Mouse (Mus musculus) ES-E14 (cell line): ENCODE measurements around the gene Tnfsf8.

Experiments
- CHD2 ChIP-seq: IDR thresholded peaks from 2 replicates; pipeline ENCODE4 v1.6.1; 2014; ENCODE audit warnings: mild to moderate bottlenecking, low read depth, low read length, inconsistent platforms
- MAFK ChIP-seq: IDR thresholded peaks from 2 replicates; pipeline ENCODE4 v1.6.1; 2014; ENCODE audit warnings: mild to moderate bottlenecking, low read depth, low read length, inconsistent platforms; ENCODE audit not compliant: insufficient read depth
- ZC3H11A ChIP-seq: IDR thresholded peaks from 2 replicates; pipeline ENCODE4 v1.6.1; 2012; ENCODE audit warnings: low read depth, mild to moderate bottlenecking, inconsistent platforms, low read length, borderline replicate concordance

DNA sequence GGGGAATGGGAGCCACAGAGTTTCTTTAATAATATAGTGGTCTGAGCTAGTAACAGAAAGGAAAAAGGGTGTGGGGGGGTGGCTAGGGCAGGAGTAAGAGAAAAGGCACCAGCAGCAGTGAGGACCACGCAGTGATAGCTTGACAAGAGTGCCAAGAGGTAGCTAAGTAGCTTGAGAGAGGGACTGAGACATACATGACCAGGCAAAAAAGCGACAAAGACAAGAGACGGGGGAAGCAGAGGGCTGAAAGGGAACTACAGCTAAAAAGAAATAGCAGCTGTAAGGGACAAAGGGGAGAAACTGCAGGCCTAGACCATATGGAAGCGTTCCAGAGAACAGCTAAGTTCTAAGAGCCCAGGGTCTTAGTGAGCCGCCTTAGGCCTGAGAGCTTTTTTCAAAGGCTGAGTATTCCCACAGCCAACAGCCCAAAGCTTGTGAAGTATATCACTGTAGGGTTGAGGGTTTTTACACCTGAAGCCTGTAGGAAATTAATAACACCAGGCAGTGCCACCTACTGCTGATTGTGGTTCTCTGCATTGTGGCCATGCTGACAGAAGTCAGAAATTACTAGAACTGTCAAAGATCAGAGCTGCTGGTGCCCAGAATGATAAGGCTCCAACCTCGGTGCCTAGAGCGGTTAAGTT lies 78.1 kb downstream of the Tnfsf8 start:
- TF ChIP-seq MAFK (no peak), ZC3H11A (no peak), CHD2 (no peak)
